In genomic region chr15:80097999-80098461, GRCm38 (mm10) we compare ENCODE assay signal across 10 mouse cellular contexts. TPM values are rescaled to one million over a fixed set of nuclear protein-coding genes. Genes with fewer than 3 reads are reported as not detected.
A peak's percentile ranks its signal among the peaks of the same experiment; 100 is the strongest.
DNase-seq lines count a peak whose midpoint lies in the region; ATAC-seq and TF ChIP-seq lines count a peak whose summit lies in the region.
"Had no signal": no experiment of that assay in that cellular context is flagged by ENCODE, and none has a peak within 500 bp of the region (broad histone marks: within the 10 kb centered on the region; RNA-seq: fewer than 3 reads in every experiment).

No protein-coding gene starts in this region.

- peaks cover 17% of the 10 kb centered on the region for H3K4me1 ChIP-seq in heart, embryonic 11.5 days (ENCODE audit: control insufficient read depth, insufficient read depth, low read length)
- peaks cover 79% of the 10 kb centered on the region for H3K4me1 ChIP-seq in G1E (ENCODE audit: insufficient read depth, low read depth, low read length)
- peaks cover 24% of the 10 kb centered on the region for H3K4me1 ChIP-seq in hindbrain, embryonic 16.5 days (ENCODE audit: control insufficient read depth, insufficient read depth, low read depth, low read length)
- peaks cover 32% of the 10 kb centered on the region for H3K4me1 ChIP-seq in midbrain, embryonic 13.5 days (replicated peaks)

- DNase-seq in heart, postnatal 25 days (ENCODE audit: low spot score): no peak
- DNase-seq in G1E (ENCODE audit: low spot score): peak; percentile 57
- no peak for DNase-seq in B cell, adult 2 months
- DNase-seq in frontal cortex, postnatal 14 days (ENCODE audit: low spot score in 2 of 2): no peak
- DNase-seq in kidney, postnatal 10 days: no peak
- DNase-seq: lung, adult 2 months; right cerebral cortex, postnatal 4 days had no signal

- no peak overlapping the region for H3K9ac ChIP-seq in heart, embryonic 11.5 days (ENCODE audit: low read depth, low read length)
- peak overlapping the region; percentile 51 for H3K9ac ChIP-seq in hindbrain, embryonic 16.5 days (ENCODE audit: low read depth, low read length)
- H3K9ac ChIP-seq in midbrain, embryonic 13.5 days (replicated peaks): peak overlapping the region; percentile 48

- TF ChIP-seq CTCF in G1E (IDR thresholded peaks at IDR 0.05; ENCODE audit: low read depth, low read length): no peak

- no peak overlapping the region for H3K4me3 ChIP-seq in heart, embryonic 11.5 days (ENCODE audit: low read depth, low read length)
- H3K4me3 ChIP-seq in G1E (ENCODE audit: low read depth, low read length): no peak overlapping the region; the same call in 1 of the 2 replicates
- H3K4me3 ChIP-seq in hindbrain, embryonic 16.5 days (ENCODE audit: low read length): no peak overlapping the region
- no peak overlapping the region for H3K4me3 ChIP-seq in midbrain, embryonic 13.5 days (replicated peaks)

- peak overlapping the region; percentile 48 for H3K4me2 ChIP-seq in heart, embryonic 11.5 days
- no peak overlapping the region for H3K4me2 ChIP-seq in hindbrain, embryonic 16.5 days (ENCODE audit: low read length)
- H3K4me2 ChIP-seq in midbrain, embryonic 13.5 days (replicated peaks): peak overlapping the region; percentile 41; the same call in 1 of the 2 replicates

- no peak overlapping the region for H3K27ac ChIP-seq in heart, embryonic 11.5 days (ENCODE audit: low read depth, low read length)
- 0 out of 2 replicates have a peak overlapping the region, but pooled peaks have one; percentile 39 for H3K27ac ChIP-seq in hindbrain, embryonic 16.5 days (ENCODE audit: low read depth, low read length)
- peak overlapping the region; percentile 47; the same call in 1 of the 2 replicates for H3K27ac ChIP-seq in midbrain, embryonic 13.5 days

- intact Hi-C loops in heart, postnatal 25 days (cut with DNase I): no loop called here

- H3K9me3 ChIP-seq in heart, embryonic 11.5 days (replicated peaks; ENCODE audit: control insufficient read depth, low read length): no peaks in the 10 kb centered on the region
- no peaks in the 10 kb centered on the region for H3K9me3 ChIP-seq in G1E (replicated peaks)
- H3K9me3 ChIP-seq in hindbrain, embryonic 16.5 days (ENCODE audit: control insufficient read depth, low read length): no peaks in the 10 kb centered on the region
- no peaks in the 10 kb centered on the region for H3K9me3 ChIP-seq in midbrain, embryonic 13.5 days

- 19% methylated on average over 8 of the region's 8 CpGs for WGBS in heart, embryonic 11.5 days (ENCODE audit: insufficient replicate concordance)
- 36% methylated on average over 8 of the region's 8 CpGs for WGBS in hindbrain, embryonic 16.5 days
- WGBS in midbrain, embryonic 13.5 days: 25% methylated on average over 8 of the region's 8 CpGs

- no peak for ATAC-seq in heart, embryonic 11.5 days (replicated peaks; ENCODE audit: insufficient number of reproducible peaks, low FRiP score, low TSS enrichment)
- peak; percentile 61 for ATAC-seq in G1E (ENCODE audit: extremely low read depth, insufficient number of reproducible peaks, low FRiP score, poor library complexity, severe bottlenecking)
- peak; percentile 25 for ATAC-seq in hindbrain, embryonic 16.5 days
- peak; percentile 57 for ATAC-seq in midbrain, embryonic 13.5 days

- no peaks in the 10 kb centered on the region for H3K36me3 ChIP-seq in heart, embryonic 11.5 days (ENCODE audit: control insufficient read depth, insufficient read depth, low read length)
- H3K36me3 ChIP-seq in G1E (replicated peaks): peaks cover 89% of the 10 kb centered on the region
- no peaks in the 10 kb centered on the region for H3K36me3 ChIP-seq in hindbrain, embryonic 16.5 days (ENCODE audit: control insufficient read depth, insufficient read depth, low read length)
- H3K36me3 ChIP-seq in midbrain, embryonic 13.5 days: no peaks in the 10 kb centered on the region

- peaks cover 12% of the 10 kb centered on the region for H3K27me3 ChIP-seq in heart, embryonic 11.5 days (ENCODE audit: control insufficient read depth, insufficient read depth, low read length)
- no peaks in the 10 kb centered on the region for H3K27me3 ChIP-seq in G1E (ENCODE audit: insufficient read depth, low read length)
- H3K27me3 ChIP-seq in hindbrain, embryonic 16.5 days (replicated peaks; ENCODE audit: control insufficient read depth, insufficient read depth, low read length): no peaks in the 10 kb centered on the region
- H3K27me3 ChIP-seq in midbrain, embryonic 13.5 days: peaks cover 16% of the 10 kb centered on the region

RNA-seq across cellular contexts. Expression of gene Rpl3, which starts 6.4 kb away (rescaled TPM):
- 861 and 879 TPM in 2 replicates for polyA plus RNA-seq in heart, embryonic 11.5 days (2014; fragmentation: Nextera tagmentation; extraction: Ambion mirVana)
- total RNA-seq in heart, postnatal 25 days (2021): 100 to 1,000 TPM; 154 to 183 TPM
- total RNA-seq in G1E (2014; fragmentation: Nextera tagmentation) (1,019 and 1,021 TPM in 2 replicates), G1E (2017) (1,569 and 1,698 TPM in 2 replicates)
- polyA plus RNA-seq in G1E (2012): 114 and 176 TPM in 2 replicates
- polyA plus RNA-seq in hindbrain, embryonic 16.5 days (2015; fragmentation: Nextera tagmentation; extraction: Ambion mirVana): 523 and 556 TPM in 2 replicates
- 608 and 612 TPM in 2 replicates for polyA plus RNA-seq in midbrain, embryonic 13.5 days (2015; fragmentation: Nextera tagmentation; extraction: Ambion mirVana)

RNA-seq across cellular contexts. Expression of gene Syngr1, which starts 6.9 kb away (rescaled TPM):
- polyA plus RNA-seq in heart, embryonic 11.5 days (2014; fragmentation: Nextera tagmentation; extraction: Ambion mirVana): 15.2 and 20.7 TPM in 2 replicates
- total RNA-seq in heart, postnatal 25 days (2021): 10 to 100 TPM; 77.5 to 92.2 TPM
- total RNA-seq in G1E (2014; fragmentation: Nextera tagmentation): 41.4 and 44.2 TPM in 2 replicates
- total RNA-seq in G1E (2017): 74.6 and 96.9 TPM in 2 replicates
- polyA plus RNA-seq in G1E (2012): 86.9 and 89.8 TPM in 2 replicates
- 78.6 and 80.3 TPM in 2 replicates for polyA plus RNA-seq in hindbrain, embryonic 16.5 days (2015; fragmentation: Nextera tagmentation; extraction: Ambion mirVana)
- polyA plus RNA-seq in midbrain, embryonic 13.5 days (2015; fragmentation: Nextera tagmentation; extraction: Ambion mirVana): 20.6 and 26.2 TPM in 2 replicates

RNA-seq across cellular contexts. Expression of gene Tab1, which starts 34.9 kb away (rescaled TPM):
- 18.8 and 25.1 TPM in 2 replicates for polyA plus RNA-seq in heart, embryonic 11.5 days (2014; fragmentation: Nextera tagmentation; extraction: Ambion mirVana)
- total RNA-seq in heart, postnatal 25 days (2021): 10 to 100 TPM; 23.7 to 26.5 TPM
- total RNA-seq in G1E (2014; fragmentation: Nextera tagmentation): 19.0 and 27.2 TPM in 2 replicates
- 22.3 and 25.0 TPM in 2 replicates for total RNA-seq in G1E (2017)
- polyA plus RNA-seq in G1E (2012): 23.6 and 29.1 TPM in 2 replicates
- polyA plus RNA-seq in hindbrain, embryonic 16.5 days (2015; fragmentation: Nextera tagmentation; extraction: Ambion mirVana): 37.1 and 39.9 TPM in 2 replicates
- 41.1 and 43.0 TPM in 2 replicates for polyA plus RNA-seq in midbrain, embryonic 13.5 days (2015; fragmentation: Nextera tagmentation; extraction: Ambion mirVana)
